Mouse (Mus musculus) CH12.LX (cell line): ENCODE measurements around the gene Gxylt1. TPM values are rescaled to one million over a fixed set of nuclear protein-coding genes. Genes with fewer than 3 reads are reported as not detected.

Experiments used
- DNase-seq: peaks from one replicate; pipeline ENCODE4 v3.0.0-alpha.2; 2013; ENCODE audit errors: extremely low read depth
- H3K27ac ChIP-seq: 2 replicates; pipeline ENCODE4 v1.5.1; 2012; ENCODE audit warnings: low read depth, mild to moderate bottlenecking, control low read depth, moderate library complexity; ENCODE audit not compliant: insufficient read depth
- H3K27me3 ChIP-seq: replicated peaks from 2 replicates; pipeline ENCODE3; 2012; ENCODE audit warnings: inconsistent platforms
- H3K36me3 ChIP-seq, 2 experiments: replicated peaks in 1 of 2; 2 replicates each; pipeline versions ENCODE3 to v1.6.1; 2012; ENCODE audit warnings: inconsistent platforms in 1 of 2, low read length in 1 of 2, mild to moderate bottlenecking in 1 of 2, mixed read lengths in 1 of 2, moderate library complexity in 1 of 2; ENCODE audit not compliant: control insufficient read depth in 1 of 2, insufficient read depth in 1 of 2
- H3K4me1 ChIP-seq, 2 experiments: 2 replicates each; pipeline ENCODE4 v1.6.1; 2012; ENCODE audit warnings: inconsistent platforms in 1 of 2, moderate library complexity in 1 of 2; ENCODE audit not compliant: insufficient read depth in 2 of 2, control insufficient read depth in 1 of 2
- H3K4me2 ChIP-seq: 2 replicates; pipeline ENCODE4 v1.6.1; 2012; ENCODE audit warnings: low read depth, mild to moderate bottlenecking, control low read depth; ENCODE audit not compliant: poor library complexity, insufficient read depth, severe bottlenecking
- H3K4me3 ChIP-seq, 3 experiments: fragments of 150-350 bp in 1 of 3; sonication (generic) in 1 of 3; replicated peaks in 1 of 3; 2 replicates each; pipeline versions ENCODE3 to v1.5.1; 2011 to 2012; ENCODE audit warnings: low read depth in 2 of 3, low read length in 2 of 3, mild to moderate bottlenecking in 2 of 3, moderate library complexity in 2 of 3, control low read depth in 1 of 3, improper control_type of control experiment in 1 of 3, inconsistent platforms in 1 of 3, mixed read lengths in 1 of 3; ENCODE audit not compliant: poor library complexity in 1 of 3
- H3K79me2 ChIP-seq: replicated peaks from 2 replicates; pipeline ENCODE4 v1.6.1; 2012; ENCODE audit warnings: mild to moderate bottlenecking, moderate library complexity; ENCODE audit not compliant: control insufficient read depth, poor library complexity, insufficient read depth, severe bottlenecking; ENCODE audit errors: extremely low read depth
- H3K9ac ChIP-seq: 2 replicates; pipeline ENCODE4 v1.6.1; 2012; ENCODE audit warnings: low read depth, mild to moderate bottlenecking, control low read depth, moderate library complexity; ENCODE audit not compliant: insufficient read depth
- H3K9me3 ChIP-seq: replicated peaks from 2 replicates; pipeline ENCODE3; 2012; ENCODE audit warnings: low read length, inconsistent platforms, mixed read lengths
- BHLHE40 ChIP-seq: IDR thresholded peaks from 2 replicates; pipeline ENCODE4 v1.6.1; 2011; ENCODE audit warnings: mild to moderate bottlenecking, low read depth, low read length, improper control_type of control experiment
- CHD1 ChIP-seq: IDR thresholded peaks from 2 replicates; pipeline ENCODE4 v1.6.1; 2012; ENCODE audit warnings: low read depth, low read length, improper control_type of control experiment, inconsistent platforms
- CTCF ChIP-seq, 2 experiments: IDR thresholded peaks in 1 of 2; conservative IDR thresholded peaks in 1 of 2; 2 replicates each; pipeline ENCODE4 v1.5.1; 2011 to 2012; ENCODE audit warnings: low read depth in 2 of 2, low read length in 2 of 2, improper control_type of control experiment in 1 of 2, inconsistent platforms in 1 of 2, mild to moderate bottlenecking in 1 of 2, moderate library complexity in 1 of 2
- E2F4 ChIP-seq: IDR thresholded peaks from 2 replicates; pipeline ENCODE4 v1.6.1; 2011; ENCODE audit warnings: low read depth, low read length, improper control_type of control experiment; ENCODE audit not compliant: insufficient replicate concordance
- HCFC1 ChIP-seq: IDR thresholded peaks from 2 replicates; pipeline ENCODE4 v1.6.1; 2012; ENCODE audit warnings: low read depth, mild to moderate bottlenecking, inconsistent platforms, low read length, improper control_type of control experiment
- JUND ChIP-seq: conservative IDR thresholded peaks from 2 replicates; pipeline ENCODE4 v1.6.1; 2011; ENCODE audit warnings: low read depth, low read length, improper control_type of control experiment
- MAFK ChIP-seq: IDR thresholded peaks from 2 replicates; pipeline ENCODE4 v1.6.1; 2011; ENCODE audit warnings: low read length, improper control_type of control experiment; ENCODE audit not compliant: insufficient replicate concordance
- MXI1 ChIP-seq: IDR thresholded peaks from 2 replicates; pipeline ENCODE4 v1.6.1; 2011; ENCODE audit warnings: mild to moderate bottlenecking, low read depth, low read length, improper control_type of control experiment
- MYC ChIP-seq: IDR thresholded peaks from 2 replicates; pipeline ENCODE4 v1.6.1; 2011; ENCODE audit warnings: low read depth, mild to moderate bottlenecking, improper control_type of control experiment, low read length
- NELFE ChIP-seq: IDR thresholded peaks from 2 replicates; pipeline ENCODE4 v1.6.1; 2011; ENCODE audit warnings: low read depth, low read length, improper control_type of control experiment
- NRF1 ChIP-seq: IDR thresholded peaks from 2 replicates; pipeline ENCODE4 v1.6.1; 2014; ENCODE audit warnings: low read depth, mild to moderate bottlenecking, inconsistent platforms, low read length, improper control_type of control experiment, moderate library complexity
- RAD21 ChIP-seq: IDR thresholded peaks from 2 replicates; pipeline ENCODE4 v1.6.1; 2011; ENCODE audit warnings: low read depth, mild to moderate bottlenecking, low read length, improper control_type of control experiment, moderate library complexity
- SIN3A ChIP-seq: IDR thresholded peaks from 2 replicates; pipeline ENCODE4 v1.6.1; 2012; ENCODE audit warnings: low read length, improper control_type of control experiment, inconsistent platforms
- SMC3 ChIP-seq: IDR thresholded peaks from 2 replicates; pipeline ENCODE4 v1.6.1; 2011; ENCODE audit warnings: low read depth, low read length, improper control_type of control experiment
- TCF12 ChIP-seq: IDR thresholded peaks from 2 replicates; pipeline ENCODE4 v1.6.1; 2014; ENCODE audit warnings: low read depth, mild to moderate bottlenecking, inconsistent platforms, low read length, improper control_type of control experiment
- USF1 ChIP-seq: IDR thresholded peaks from 2 replicates; pipeline ENCODE4 v1.6.1; 2014; ENCODE audit warnings: low read depth, mild to moderate bottlenecking, inconsistent platforms, low read length, improper control_type of control experiment
- USF2 ChIP-seq: conservative IDR thresholded peaks from 2 replicates; pipeline ENCODE4 v1.6.1; 2011; ENCODE audit warnings: low read depth, low read length, improper control_type of control experiment
- ZC3H11A ChIP-seq: IDR thresholded peaks from 2 replicates; pipeline ENCODE4 v1.6.1; 2012; ENCODE audit warnings: low read depth, mild to moderate bottlenecking, inconsistent platforms, low read length, improper control_type of control experiment
- ZKSCAN1 ChIP-seq: IDR thresholded peaks from 2 replicates; pipeline ENCODE4 v1.6.1; 2012; ENCODE audit warnings: low read depth, inconsistent platforms, low read length, improper control_type of control experiment, borderline replicate concordance
- ZNF384 ChIP-seq: IDR thresholded peaks from 2 replicates; pipeline ENCODE4 v1.6.1; 2012; ENCODE audit warnings: low read depth, low read length, improper control_type of control experiment, inconsistent platforms
- dilution Hi-C: fragments of 300-500 bp; cut with MboI; formaldehyde crosslinking; loops from 2 replicates; pipeline ENCODE4 v1.14.3; 2020; ENCODE audit warnings: low sequenced_read_pairs; ENCODE audit not compliant: extremely low pct_unique_long_range_greater_than_20kb, extremely low pct_ligation_motif_present
- in situ Hi-C: fragments of 300-500 bp; cut with MboI; formaldehyde crosslinking; loops from 3 replicates; pipeline ENCODE4 v1.14.3; 2019; ENCODE audit warnings: low sequenced_read_pairs, low pct_ligation_motif_present, low pct_unique_long_range_greater_than_20kb, mixed read lengths
- polyA plus RNA-seq: library from polyadenylated mRNA; unstranded; fragments of >175 nt; gene quantifications from 2 replicates; pipeline ENCODE4 v1.2.1, GENCODE M21; 2012; ENCODE audit warnings: low read depth; ENCODE audit not compliant: insufficient read length
- total RNA-seq, 2 experiments: library from RNA; depleted of rRNA; stranded (reverse); fragments of 300-350 nt in 1 of 2; fragments of >200 nt in 1 of 2; gene quantifications; 2 replicates each; pipeline ENCODE4 v1.2.3; 2012 to 2014

Gxylt1 gene
- total and polyA plus RNA-seq, 3 experiments: 7.5 to 18.5 (median 9.5) TPM

GRCm38 (mm10) chr15:93262818-93263217 is 12.2 kb downstream of the Gxylt1 start:
- no peaks in the 10 kb centered on the region for H3K9me3 ChIP-seq
- DNase-seq: no peak
- no peak overlapping the region for H3K4me2 ChIP-seq
- no peak overlapping the region for H3K4me3 ChIP-seq
- H3K9ac ChIP-seq: no peak overlapping the region
- in situ Hi-C loops: loop anchor here (10.0 kb wide), 1 partner anchor 182 kb away; no protein-coding TSS in a partner anchor
- TF ChIP-seq CTCF (conservative IDR thresholded peaks at IDR 0.05 in 1 of 2, IDR thresholded peaks at IDR 0.05 in 1 of 2; ENCODE audit: low read depth in 2 of 2, low read length in 2 of 2) (peak in 1 of 2 experiments; percentile 16; a peak in 2 of 4 replicates), SMC3 (peak; percentile 14; the same call in 1 of the 2 replicates), ZKSCAN1 (no peak)
- TF ChIP-seq, all 38 proteins: peak for 2
- H3K27ac ChIP-seq: no peak overlapping the region
- dilution Hi-C loops: no loop called here
- H3K27me3 ChIP-seq: no peaks in the 10 kb centered on the region
- H3K4me1 ChIP-seq: peaks cover 0 to 1% of the 10 kb centered on the region in 2 experiments; a peak in 3 of 4 replicates
- H3K79me2 ChIP-seq: no peaks in the 10 kb centered on the region; the same call in 1 of the 2 replicates
- peaks cover 17 to 70% of the 10 kb centered on the region in 2 experiments for H3K36me3 ChIP-seq

DNA sequence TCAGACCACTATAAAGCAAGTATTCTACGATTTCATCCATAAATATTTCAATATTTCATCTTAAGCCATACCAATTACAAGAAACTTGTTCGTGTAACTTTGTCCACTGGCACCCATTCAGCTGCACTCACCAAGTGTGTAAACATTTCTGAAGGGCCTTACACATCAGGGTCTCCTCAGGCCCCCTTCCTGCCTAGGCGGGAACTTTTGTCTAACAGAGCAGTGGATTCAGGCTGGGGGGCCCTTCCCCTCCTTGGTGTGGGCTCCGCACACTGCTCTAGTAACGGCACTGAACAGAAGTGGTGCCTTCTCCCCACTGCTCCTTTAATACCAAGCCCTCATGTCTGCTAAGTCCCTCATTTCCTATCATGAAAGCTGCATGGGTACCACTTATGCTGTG is 12.7 kb downstream of the Gxylt1 start:
- no peak overlapping the region for H3K4me3 ChIP-seq
- H3K27ac ChIP-seq: no peak overlapping the region
- dilution Hi-C loops: no loop called here
- no peak overlapping the region for H3K4me2 ChIP-seq
- no peak for DNase-seq
- H3K9me3 ChIP-seq: no peaks in the 10 kb centered on the region
- in situ Hi-C loops: loop anchor here (10.0 kb wide), 1 partner anchor 183 kb away; no protein-coding TSS in a partner anchor
- no peaks in the 10 kb centered on the region for H3K27me3 ChIP-seq
- no peaks in the 10 kb centered on the region; the same call in 1 of the 2 replicates for H3K79me2 ChIP-seq
- no peak for TF ChIP-seq ZKSCAN1
- no peak for TF ChIP-seq USF1
- no peak for TF ChIP-seq HCFC1
- no peak for TF ChIP-seq RAD21
- TF ChIP-seq ZNF384: no peak
- TF ChIP-seq E2F4: no peak
- TF ChIP-seq USF2: no peak
- no peak for TF ChIP-seq SIN3A
- no peak for TF ChIP-seq MXI1
- no peak for TF ChIP-seq NRF1
- TF ChIP-seq ZC3H11A: no peak
- TF ChIP-seq MYC: no peak
- TF ChIP-seq NELFE: no peak
- TF ChIP-seq CHD1: no peak
- no peak for TF ChIP-seq JUND
- TF ChIP-seq MAFK: no peak
- no peak for TF ChIP-seq BHLHE40
- no peak for TF ChIP-seq TCF12
- H3K9ac ChIP-seq: no peak overlapping the region
- peaks cover 20 to 73% of the 10 kb centered on the region in 2 experiments for H3K36me3 ChIP-seq
- H3K4me1 ChIP-seq: no peaks in the 10 kb centered on the region; a peak in 1 of 4 replicates
